Mouse (Mus musculus): Measurements from ENCODE around the gene Slc25a42. TPM values are rescaled to one million over a fixed set of nuclear protein-coding genes. Genes with fewer than 3 reads are reported as not detected.
"Not testable (repeated sequence)": the region's sequence is repeated elsewhere in the genome, so short reads cannot be mapped to it uniquely, and the experiment has no call there.

Slc25a42 gene
- polyA plus RNA-seq, 1 experiment from 2014 or later, result 8.0 TPM

DNA sequence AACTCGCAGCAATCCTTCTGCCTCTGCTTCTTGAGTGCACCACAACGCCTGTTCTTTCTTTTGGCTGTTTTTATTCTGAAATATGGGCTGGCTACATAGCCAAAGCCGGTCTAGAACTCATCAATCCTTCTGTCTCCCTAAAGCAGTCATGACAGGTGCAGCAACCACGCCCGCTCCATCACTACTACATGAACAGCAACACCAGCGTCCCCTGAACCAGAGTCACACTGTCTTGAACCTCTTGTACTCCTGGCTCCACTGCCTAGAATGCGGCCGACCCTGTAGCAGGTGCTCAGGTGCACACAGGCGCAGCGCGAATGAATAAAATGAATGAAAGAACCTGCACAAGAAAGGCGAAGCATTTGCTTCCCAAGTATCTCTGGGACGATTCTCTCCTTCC is 21.5 kb upstream of the Slc25a42 start:
- H3K9me3 ChIP-seq, result no peaks in the 10 kb centered on the region
- H3K9ac ChIP-seq, result peak overlapping the region; percentile 90
- no peak for ATAC-seq (ENCODE audit: extremely low read depth, insufficient number of reproducible peaks, low FRiP score, low TSS enrichment)
- 6% methylated on average over 13 of the region's 13 CpGs for WGBS
- peak overlapping the region; percentile 93; the same call in 1 of the 2 replicates for H3K27ac ChIP-seq (replicated peaks)
- peak overlapping the region; percentile 76 for H3K4me3 ChIP-seq
- peaks cover 50% of the 10 kb centered on the region for H3K36me3 ChIP-seq
- H3K27me3 ChIP-seq (replicated peaks), result no peaks in the 10 kb centered on the region
- peak overlapping the region; percentile 98 for H3K4me2 ChIP-seq
- peaks cover 25% of the 10 kb centered on the region for H3K4me1 ChIP-seq

DNA sequence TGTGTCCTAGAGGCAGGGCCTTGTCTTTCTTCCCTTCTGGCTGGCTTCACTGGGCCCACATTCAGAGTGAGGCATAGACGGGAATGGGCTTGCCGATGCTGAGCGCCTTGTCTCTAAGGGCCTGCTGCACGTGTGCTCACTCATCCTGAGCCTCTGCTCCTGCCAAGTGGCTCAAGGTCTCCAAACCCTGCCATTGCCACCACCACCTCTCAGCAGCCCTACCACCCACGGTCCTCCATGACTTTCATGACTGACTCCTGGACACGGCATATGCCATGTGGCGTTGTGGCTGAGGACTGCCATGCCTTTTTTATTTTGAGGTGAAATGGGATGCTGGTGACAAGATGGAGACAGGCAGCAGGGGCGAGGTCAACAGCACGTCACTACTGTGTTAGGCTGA is 18.7 kb upstream of the Slc25a42 start:
- Histone ChIP-seq H3K4me3 (no peak overlapping the region), H3K4me2 (no peak overlapping the region), H3K9ac (no peak overlapping the region), H3K36me3 (peaks cover 47% of the 10 kb centered on the region), H3K27me3 (replicated peaks) (no peaks in the 10 kb centered on the region), H3K4me1 (peaks cover 18% of the 10 kb centered on the region), H3K9me3 (no peaks in the 10 kb centered on the region), H3K27ac (replicated peaks) (no peak overlapping the region)
- WGBS, result 93% methylated on average over 9 of the region's 9 CpGs
- ATAC-seq (ENCODE audit: extremely low read depth, insufficient number of reproducible peaks, low FRiP score, low TSS enrichment), result no peak

DNA sequence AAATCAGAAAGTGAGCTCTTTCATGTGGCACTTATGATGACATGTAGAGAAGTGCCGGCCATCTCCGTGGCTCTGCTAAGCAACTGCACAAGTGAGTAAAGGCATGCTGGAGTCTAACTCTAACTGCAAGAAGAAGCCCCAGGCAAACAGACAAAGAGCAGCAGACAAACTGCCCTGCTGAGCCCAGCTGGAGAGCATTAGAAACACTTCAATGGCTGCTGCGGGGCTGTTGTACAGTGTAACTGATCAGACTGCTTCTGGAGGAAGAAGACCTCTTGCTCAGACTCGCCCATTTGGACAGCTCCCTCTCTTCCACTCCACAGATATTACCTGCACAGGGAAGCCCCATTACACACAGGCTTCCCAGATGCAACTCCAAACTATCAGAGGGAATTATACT is 15.9 kb upstream of the Slc25a42 start:
- ATAC-seq (ENCODE audit: extremely low read depth, insufficient number of reproducible peaks, low FRiP score, low TSS enrichment), result no peak
- H3K36me3 ChIP-seq, result peaks cover 76% of the 10 kb centered on the region

DNA sequence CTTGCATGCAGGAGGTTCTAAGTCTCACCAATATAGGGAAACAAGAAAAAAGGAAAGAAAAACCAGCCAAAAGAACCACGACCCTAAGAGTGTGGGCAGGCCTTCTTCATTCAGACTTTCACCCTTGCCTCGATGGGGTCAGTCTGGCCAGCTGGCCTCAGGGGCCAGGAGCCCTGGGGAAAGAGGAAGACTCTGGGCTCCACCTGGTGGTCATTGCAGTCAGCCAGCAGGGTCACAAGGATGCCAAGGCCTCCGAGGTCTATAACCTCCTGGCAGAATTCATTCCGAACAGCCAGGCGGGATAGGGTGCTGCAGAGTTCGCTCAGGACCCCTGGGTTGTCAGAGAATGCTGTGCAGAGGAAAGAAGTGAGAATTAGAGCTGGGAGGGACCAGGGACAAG is 11.2 kb upstream of the Slc25a42 start:
- no peaks in the 10 kb centered on the region for H3K9me3 ChIP-seq
- H3K27ac ChIP-seq (replicated peaks), result no peak overlapping the region
- no peaks in the 10 kb centered on the region for H3K27me3 ChIP-seq (replicated peaks)
- H3K4me3 ChIP-seq, result no peak overlapping the region
- peaks cover 63% of the 10 kb centered on the region for H3K36me3 ChIP-seq
- no peak overlapping the region for H3K9ac ChIP-seq
- peaks cover 15% of the 10 kb centered on the region for H3K4me1 ChIP-seq
- H3K4me2 ChIP-seq, result no peak overlapping the region
- ATAC-seq (ENCODE audit: extremely low read depth, insufficient number of reproducible peaks, low FRiP score, low TSS enrichment), result 0 out of 2 replicates have a peak, but pooled peaks have one; percentile 21
- WGBS, result 41% methylated on average over 6 of the region's 6 CpGs

More for the DNA sequence above, 15.9 kb upstream of the Slc25a42 start:
- Histone ChIP-seq H3K27me3 (replicated peaks) (no peaks in the 10 kb centered on the region), H3K4me1 (no peaks in the 10 kb centered on the region; the same call in 1 of the 2 replicates), H3K27ac (replicated peaks) (no peak overlapping the region), H3K4me2 (no peak overlapping the region), H3K9me3 (no peaks in the 10 kb centered on the region), H3K9ac (no peak overlapping the region), H3K4me3 (no peak overlapping the region)
- whole genome bisulfite sequencing, result 84% methylated on average over 4 of the region's 4 CpGs

DNA sequence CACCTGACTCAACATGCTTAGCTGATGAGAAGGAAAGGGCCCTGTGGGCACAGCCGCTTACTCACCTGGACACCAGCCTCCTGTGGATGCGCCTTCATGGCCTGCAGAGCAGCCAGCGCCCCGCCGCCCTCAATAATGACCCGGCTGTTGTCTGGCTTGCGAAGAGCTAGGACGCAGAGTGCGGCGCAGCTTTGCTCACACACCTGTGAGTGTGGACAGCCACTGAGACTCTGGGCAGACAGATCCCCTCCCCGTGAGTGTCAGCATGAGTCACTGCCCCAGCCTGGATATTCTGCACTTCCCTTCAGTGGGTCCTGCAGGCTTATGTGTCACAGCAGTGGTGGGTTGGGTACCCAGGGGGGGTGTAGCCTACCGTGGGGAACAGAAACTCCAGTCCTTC is 9.9 kb upstream of the Slc25a42 start:
- Histone ChIP-seq H3K4me1 (peaks cover 15% of the 10 kb centered on the region), H3K27ac (replicated peaks) (no peak overlapping the region), H3K9ac (no peak overlapping the region), H3K4me3 (no peak overlapping the region), H3K27me3 (replicated peaks) (no peaks in the 10 kb centered on the region), H3K4me2 (no peak overlapping the region), H3K9me3 (no peaks in the 10 kb centered on the region), H3K36me3 (peaks cover 52% of the 10 kb centered on the region)
- ATAC-seq (ENCODE audit: extremely low read depth, insufficient number of reproducible peaks, low FRiP score, low TSS enrichment), result no peak
- 90% methylated on average over 12 of the region's 12 CpGs for WGBS

DNA sequence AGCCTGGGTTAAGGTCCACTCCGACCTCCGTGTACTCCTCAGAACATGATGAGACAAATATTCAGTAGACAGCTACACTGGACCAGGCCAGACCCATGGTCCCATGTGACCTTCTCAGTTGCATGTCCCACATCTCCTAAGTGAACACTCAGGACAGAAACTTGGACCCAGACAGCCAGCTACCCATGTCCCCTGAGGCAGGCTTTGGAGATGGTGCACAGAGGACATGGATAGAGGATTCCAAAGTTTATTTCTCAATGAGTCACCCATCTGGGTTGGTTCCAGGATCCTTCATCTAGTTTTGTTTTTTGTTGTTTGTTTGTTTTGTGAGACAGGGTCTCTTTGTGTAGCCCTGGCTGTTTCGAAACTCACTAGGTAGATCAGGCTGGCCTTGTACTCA is 8.8 kb upstream of the Slc25a42 start:
- H3K27ac ChIP-seq (replicated peaks), result no peak overlapping the region
- WGBS, result 88% methylated on average over 3 of the region's 3 CpGs

DNA sequence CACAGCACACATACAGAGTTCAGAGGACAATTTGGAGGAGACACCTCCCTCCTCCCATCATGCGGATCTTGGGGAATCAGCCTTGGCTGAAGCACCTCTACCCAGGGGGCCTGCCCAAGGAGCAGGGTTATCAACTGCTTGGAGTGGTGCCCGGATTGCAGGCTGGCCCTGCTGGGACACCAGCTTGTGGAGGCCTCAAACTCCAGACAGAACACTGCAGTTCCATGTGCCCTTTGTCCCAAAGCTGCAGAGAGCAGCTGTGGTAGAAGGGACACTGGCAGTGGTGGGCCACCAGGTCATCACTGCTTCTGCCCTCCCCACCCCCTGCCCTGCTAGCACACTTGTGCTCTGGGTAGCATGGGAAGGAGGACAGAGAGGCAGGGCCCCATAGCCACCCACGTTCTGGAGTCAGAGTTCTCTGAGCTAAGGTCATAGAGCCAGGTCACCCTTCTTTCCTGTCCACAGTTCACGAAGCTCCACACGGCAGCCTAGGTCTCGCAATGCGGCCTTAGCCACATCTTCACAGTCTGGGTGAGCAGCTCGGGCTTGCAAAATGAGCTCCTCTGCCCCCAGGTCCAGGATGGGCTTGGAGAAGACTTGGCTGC is 8.2 kb upstream of the Slc25a42 start:
- no peak overlapping the region for H3K4me3 ChIP-seq
- peaks cover 15% of the 10 kb centered on the region for H3K4me1 ChIP-seq
- no peak for ATAC-seq (ENCODE audit: extremely low read depth, insufficient number of reproducible peaks, low FRiP score, low TSS enrichment)
- no peak overlapping the region for H3K4me2 ChIP-seq
- H3K9ac ChIP-seq, result peak overlapping the region; percentile 28; the same call in 1 of the 2 replicates
- peaks cover 41% of the 10 kb centered on the region for H3K36me3 ChIP-seq
- no peaks in the 10 kb centered on the region for H3K27me3 ChIP-seq (replicated peaks)
- H3K9me3 ChIP-seq, result no peaks in the 10 kb centered on the region
- H3K27ac ChIP-seq (replicated peaks), result no peak overlapping the region
- 65% methylated on average over 8 of the region's 8 CpGs for WGBS

More for the DNA sequence above, 8.8 kb upstream of the Slc25a42 start:
- peak overlapping the region; percentile 28; the same call in 1 of the 2 replicates for H3K9ac ChIP-seq
- ATAC-seq (ENCODE audit: extremely low read depth, insufficient number of reproducible peaks, low FRiP score, low TSS enrichment), result no peak
- H3K4me2 ChIP-seq, result no peak overlapping the region
- H3K27me3 ChIP-seq (replicated peaks), result no peaks in the 10 kb centered on the region
- H3K9me3 ChIP-seq, result no peaks in the 10 kb centered on the region
- H3K4me3 ChIP-seq, result no peak overlapping the region
- peaks cover 15% of the 10 kb centered on the region for H3K4me1 ChIP-seq
- H3K36me3 ChIP-seq, result peaks cover 46% of the 10 kb centered on the region

DNA sequence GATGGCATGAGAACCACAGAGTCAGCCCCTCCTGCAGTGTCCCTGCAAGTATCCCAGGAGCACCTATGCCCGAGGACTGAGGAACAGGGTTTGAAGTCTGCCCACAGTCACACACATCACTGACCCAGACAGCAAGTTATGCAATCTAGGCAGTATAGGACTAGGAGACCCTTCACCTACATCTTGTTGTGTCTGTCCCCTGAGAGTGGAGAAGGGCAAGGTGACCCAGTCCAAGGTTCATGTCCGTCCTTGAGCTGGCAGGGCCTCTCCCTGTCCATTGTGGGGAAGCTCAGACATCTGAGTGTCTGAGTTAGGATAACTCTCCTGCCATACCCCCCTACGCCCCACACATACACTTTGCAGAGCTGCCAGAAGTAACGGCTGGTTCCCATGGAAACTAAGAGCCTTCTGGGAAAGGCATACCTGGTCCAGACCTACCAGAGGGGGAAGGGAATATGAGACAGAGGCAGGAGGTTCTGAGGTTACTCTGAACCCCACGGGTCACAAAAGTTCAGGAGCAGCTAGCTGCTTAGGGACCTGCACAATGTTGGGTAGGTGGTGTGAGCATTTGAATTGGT is 7.1 kb upstream of the Slc25a42 start:
- H3K27me3 ChIP-seq (replicated peaks), result no peaks in the 10 kb centered on the region
- H3K4me2 ChIP-seq, result no peak overlapping the region
- 55% methylated on average over 5 of the region's 5 CpGs for WGBS
- no peaks in the 10 kb centered on the region for H3K9me3 ChIP-seq
- peaks cover 15% of the 10 kb centered on the region for H3K4me1 ChIP-seq
- no peak overlapping the region for H3K27ac ChIP-seq (replicated peaks)
- ATAC-seq (ENCODE audit: extremely low read depth, insufficient number of reproducible peaks, low FRiP score, low TSS enrichment), result no peak
- H3K36me3 ChIP-seq, result peaks cover 29% of the 10 kb centered on the region
- 0 out of 2 replicates have a peak overlapping the region, but pooled peaks have one; percentile 1 for H3K9ac ChIP-seq
- no peak overlapping the region for H3K4me3 ChIP-seq

DNA sequence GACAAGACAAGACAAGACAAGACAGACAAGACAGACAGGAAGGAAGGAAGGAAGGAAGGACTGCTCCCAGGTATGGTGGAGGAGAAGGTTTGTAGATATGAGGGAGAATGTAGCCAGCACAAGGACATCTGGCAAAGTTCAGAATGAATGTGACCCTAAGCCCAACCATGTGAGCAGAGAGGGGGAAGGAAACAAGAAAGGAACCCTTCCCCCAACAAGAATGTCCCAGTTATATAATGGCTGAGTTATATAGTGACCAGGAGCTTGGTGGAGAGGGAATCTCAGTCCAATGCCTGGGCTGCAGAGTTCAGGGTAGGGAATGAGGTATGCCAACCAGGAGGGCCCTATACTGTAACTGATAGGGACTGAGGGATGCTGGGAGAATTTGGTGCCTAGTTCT is 5.3 kb upstream of the Slc25a42 start:
- Histone ChIP-seq H3K9ac (no peak overlapping the region), H3K27me3 (replicated peaks) (no peaks in the 10 kb centered on the region), H3K4me1 (peaks cover 20% of the 10 kb centered on the region), H3K36me3 (peaks cover 12% of the 10 kb centered on the region), H3K27ac (replicated peaks) (no peak overlapping the region), H3K9me3 (no peaks in the 10 kb centered on the region), H3K4me3 (no peak overlapping the region), H3K4me2 (no peak overlapping the region)
- no peak for ATAC-seq (ENCODE audit: extremely low read depth, insufficient number of reproducible peaks, low FRiP score, low TSS enrichment)

DNA sequence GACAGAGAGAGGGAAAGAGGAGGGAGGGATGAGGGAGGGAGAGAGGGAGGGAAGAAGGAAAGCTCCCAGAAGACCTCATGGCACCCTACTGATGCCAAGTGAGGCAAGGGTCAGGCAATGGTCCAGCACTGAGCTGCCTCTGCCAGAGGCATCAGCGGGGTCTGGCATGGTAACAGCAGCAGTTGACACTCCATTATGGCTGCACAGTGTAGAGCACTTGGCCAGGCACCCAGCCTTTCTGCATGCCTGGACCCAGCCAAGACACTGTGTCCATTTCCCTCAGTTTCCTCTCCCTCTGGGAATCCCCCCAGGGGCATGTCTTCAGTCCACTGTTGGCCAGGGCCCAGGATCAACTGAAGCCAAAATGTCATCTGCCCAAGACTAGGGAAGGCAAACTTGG is 4.5 kb upstream of the Slc25a42 start:
- no peak for ATAC-seq (ENCODE audit: extremely low read depth, insufficient number of reproducible peaks, low FRiP score, low TSS enrichment)
- no peak overlapping the region for H3K27ac ChIP-seq (replicated peaks)
- H3K9me3 ChIP-seq, result no peaks in the 10 kb centered on the region
- no peaks in the 10 kb centered on the region for H3K27me3 ChIP-seq (replicated peaks)
- no peak overlapping the region for H3K4me3 ChIP-seq
- WGBS, result 63% methylated on average over 1 of the region's 1 CpGs
- no peak overlapping the region for H3K9ac ChIP-seq
- peaks cover 3% of the 10 kb centered on the region for H3K36me3 ChIP-seq
- peaks cover 21% of the 10 kb centered on the region for H3K4me1 ChIP-seq
- H3K4me2 ChIP-seq, result no peak overlapping the region

DNA sequence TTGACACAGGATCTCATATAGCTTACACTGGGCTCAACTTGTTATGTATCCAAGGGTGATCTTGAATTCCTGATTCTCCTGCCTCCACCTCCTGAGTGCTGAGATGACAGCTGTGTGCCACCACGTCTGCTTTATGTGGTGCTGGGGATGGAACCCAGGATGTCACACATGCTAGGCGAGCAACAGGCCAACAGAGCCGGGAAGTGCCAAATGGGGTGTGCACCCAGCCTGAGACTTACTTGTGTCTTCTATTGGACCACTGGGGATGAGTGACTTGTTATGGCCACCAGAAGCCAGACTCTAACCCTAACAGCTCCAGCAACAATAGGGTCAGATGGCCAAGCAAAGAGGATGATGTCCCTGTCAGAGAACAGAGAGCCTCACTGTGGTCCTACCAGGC is 4.1 kb upstream of the Slc25a42 start:
- H3K9ac ChIP-seq; H3K36me3 ChIP-seq; ATAC-seq (ENCODE audit: extremely low read depth, insufficient number of reproducible peaks, low FRiP score, low TSS enrichment); H3K27me3 ChIP-seq (replicated peaks); H3K4me3 ChIP-seq; H3K9me3 ChIP-seq; H3K27ac ChIP-seq (replicated peaks); H3K4me2 ChIP-seq: not testable (repeated sequence)
- 58% methylated on average over 3 of the region's 3 CpGs for WGBS
- H3K4me1 ChIP-seq, result peaks cover 25% of the 10 kb centered on the region

DNA sequence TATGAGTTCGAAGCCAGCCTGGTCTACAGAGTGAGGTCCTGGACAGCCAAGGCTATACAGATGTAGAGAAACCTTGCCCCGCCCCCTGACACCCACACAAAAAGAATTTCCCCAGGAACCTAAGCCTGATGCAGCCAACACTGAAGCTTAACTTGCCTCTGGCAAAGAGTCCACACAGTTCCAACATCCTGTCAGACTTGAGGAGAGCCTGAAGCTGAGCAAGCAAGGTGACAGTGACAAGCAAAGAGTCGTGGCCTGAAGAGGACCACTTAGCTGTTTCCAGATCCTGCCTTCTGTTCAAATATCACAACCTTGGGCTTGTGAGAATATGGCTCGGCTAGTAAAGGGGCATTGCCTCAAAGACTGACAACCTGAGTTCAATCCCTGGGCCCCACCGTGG is 3.0 kb upstream of the Slc25a42 start:
- H3K27ac ChIP-seq (replicated peaks), result no peak overlapping the region
- H3K9me3 ChIP-seq, result no peaks in the 10 kb centered on the region
- H3K4me2 ChIP-seq, result no peak overlapping the region
- H3K4me3 ChIP-seq, result no peak overlapping the region
- H3K36me3 ChIP-seq, result no peaks in the 10 kb centered on the region
- no peak for ATAC-seq (ENCODE audit: extremely low read depth, insufficient number of reproducible peaks, low FRiP score, low TSS enrichment)
- peaks cover 31% of the 10 kb centered on the region for H3K4me1 ChIP-seq
- WGBS, result 53% methylated on average over 5 of the region's 5 CpGs
- no peaks in the 10 kb centered on the region for H3K27me3 ChIP-seq (replicated peaks)
- no peak overlapping the region for H3K9ac ChIP-seq

Data from heart, embryonic 13.5 days (tissue).